Mouse (Mus musculus) gastrocnemius, postnatal 25 days (tissue): ENCODE data around the gene Pom121l2. TPM values are rescaled to one million over a fixed set of nuclear protein-coding genes. Genes with fewer than 3 reads are reported as not detected.

Source experiments
- DNase-seq: peaks from one replicate; pipeline ENCODE4 v3.0.0; 2022
- long read RNA-seq, 2 experiments: library from polyadenylated mRNA; stranded (forward); transcript quantifications; one replicate each; pipeline ENCODE4 v2.0.0; 2021
- total RNA-seq, 2 experiments: library from RNA; stranded (reverse); gene quantifications; 1 replicate in 1 of 2; 2 replicates in 1 of 2; pipeline ENCODE4 v1.2.3; 2021

Pom121l2 gene
- total RNA-seq, result not detected
- long read RNA-seq, experiment 1, result 0 reads
- long read RNA-seq, experiment 2, result 0 reads

- peak; percentile 50 for DNase-seq
Observed at GRCm38 (mm10) chr13:21980981-21981802, at the start of gene Pom121l2. Gene Pom121l2 (plus strand): TSS chr13:21981194.

GRCm38 (mm10) chr13:21931740-21932139 lies 49.3 kb upstream of the Pom121l2 start:
- no peak for DNase-seq

DNA sequence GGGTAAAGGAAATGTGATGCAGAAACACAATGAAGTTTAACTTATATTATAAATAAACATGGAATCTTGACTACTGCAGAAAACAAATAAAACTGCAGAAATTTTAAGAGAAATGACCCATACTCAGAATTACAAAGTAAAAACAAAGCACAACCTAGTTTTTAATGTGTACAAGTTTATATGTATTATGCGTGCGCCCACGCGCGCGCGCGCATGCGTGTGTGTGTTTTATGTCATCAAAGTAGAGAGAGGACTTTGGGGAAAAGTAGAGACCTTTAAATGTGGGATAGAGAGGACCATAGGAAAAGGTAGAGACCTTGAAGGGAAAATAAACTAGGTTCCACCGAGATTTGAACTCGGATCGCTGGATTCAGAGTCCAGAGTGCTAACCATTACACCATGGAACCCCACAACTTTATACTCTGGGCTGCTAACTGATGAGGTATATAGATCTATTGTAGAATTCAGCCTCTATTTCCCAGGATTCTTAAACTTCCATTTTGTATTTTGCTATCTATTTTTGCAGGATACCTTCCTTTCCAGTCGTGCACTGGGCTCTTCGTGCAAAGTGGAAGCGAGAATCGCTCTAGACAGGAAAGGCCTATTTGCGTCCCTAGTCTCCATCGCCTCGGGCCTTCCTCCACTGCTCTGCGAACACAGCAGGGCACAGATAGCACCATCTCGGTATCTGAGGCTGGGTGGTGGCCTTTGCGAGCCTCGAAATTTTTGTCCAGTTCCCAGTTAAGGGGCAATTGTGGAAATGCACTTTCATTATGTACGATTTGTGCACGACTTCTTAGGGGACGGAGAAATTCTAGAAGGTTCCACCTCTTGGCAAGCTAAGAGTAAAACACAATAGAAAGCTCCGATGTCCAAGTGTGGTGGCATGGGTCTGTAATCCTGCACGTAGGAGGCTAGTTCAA lies 47.1 kb upstream of the Pom121l2 start:
- DNase-seq, result no peak

DNA sequence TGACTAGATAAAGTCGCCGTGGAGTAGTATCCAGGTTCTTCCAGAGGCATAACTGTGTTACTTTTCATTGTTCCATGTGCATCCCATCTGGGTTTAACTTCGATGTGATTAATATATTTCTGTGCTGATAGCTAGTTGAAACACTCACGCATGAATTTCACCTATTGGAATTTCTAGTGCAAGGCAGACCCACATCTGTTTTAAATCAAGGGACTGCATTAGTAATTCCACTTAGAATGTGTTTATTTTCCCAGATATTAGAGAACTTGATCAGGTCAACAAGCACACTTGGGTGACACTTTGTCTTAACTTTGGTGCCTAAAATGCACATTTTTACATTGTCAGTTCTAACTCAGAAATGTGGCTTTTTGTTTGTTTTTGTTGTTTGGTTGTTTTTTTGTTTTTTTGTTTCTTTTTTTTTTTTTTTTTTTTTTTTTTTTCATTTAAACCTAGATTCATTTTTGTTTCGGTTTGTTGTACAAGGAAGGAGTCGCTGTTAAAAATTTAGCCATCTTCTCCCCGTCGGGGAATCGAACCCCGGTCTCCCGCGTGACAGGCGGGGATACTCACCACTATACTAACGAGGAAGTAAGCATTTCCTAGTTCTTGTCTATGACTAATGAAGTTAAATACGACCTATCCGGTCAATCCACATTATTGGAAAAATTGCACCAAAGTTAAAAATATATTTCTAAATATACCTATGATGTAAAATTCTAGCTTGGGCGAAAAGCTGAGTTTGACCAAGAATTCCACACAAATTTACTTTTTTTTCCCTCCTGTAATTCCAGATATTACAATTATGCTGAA lies 45.8 kb upstream of the Pom121l2 start:
- peak; percentile 10 for DNase-seq

GRCm38 (mm10) chr13:21935833-21936232 lies 45.2 kb upstream of the Pom121l2 start:
- DNase-seq, result no peak

DNA sequence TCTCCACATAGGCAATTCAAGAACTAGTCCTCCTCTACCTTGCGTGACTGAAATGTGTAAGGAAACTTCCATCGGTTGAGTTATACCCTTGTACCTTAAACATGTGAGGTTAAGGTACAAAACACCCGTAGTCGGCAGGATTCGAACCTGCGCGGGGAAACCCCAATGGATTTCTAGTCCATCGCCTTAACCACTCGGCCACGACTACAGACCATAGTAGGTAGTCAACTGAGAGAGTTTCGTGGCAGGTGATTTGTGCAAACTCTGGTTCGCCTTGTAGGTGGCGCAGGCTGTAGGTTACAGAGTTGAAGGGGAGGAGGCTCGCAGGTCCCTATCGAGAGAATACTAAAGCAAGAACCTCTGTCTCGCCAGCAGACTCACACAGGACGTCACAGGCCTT lies 44.0 kb upstream of the Pom121l2 start:
- DNase-seq, result peak; percentile 17

DNA sequence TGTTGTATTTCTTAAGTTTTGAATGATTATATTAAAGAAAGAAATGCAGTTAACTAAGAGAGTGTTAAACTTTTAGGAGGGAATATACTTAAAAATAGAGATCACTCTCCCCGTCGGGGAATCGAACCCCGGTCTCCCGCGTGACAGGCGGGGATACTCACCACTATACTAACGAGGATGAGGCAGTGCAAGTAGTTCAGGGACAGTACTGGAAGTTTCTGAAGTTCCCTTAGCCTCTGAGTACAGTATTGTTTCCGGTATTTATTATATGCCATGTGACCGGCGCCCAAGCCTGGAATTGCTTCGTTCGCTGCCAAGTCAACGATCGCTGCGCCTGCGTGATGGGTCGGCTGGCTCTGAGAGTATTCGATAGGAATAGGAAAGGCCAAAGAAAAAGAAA lies 40.8 kb upstream of the Pom121l2 start:
- DNase-seq, result peak; percentile 61

- peak; percentile 66 for DNase-seq
Observed at GRCm38 (mm10) chr13:21940811-21941321, 40.1 kb upstream of the Pom121l2 start.

GRCm38 (mm10) chr13:21943644-21944043 lies 37.4 kb upstream of the Pom121l2 start:
- DNase-seq, result no peak

DNA sequence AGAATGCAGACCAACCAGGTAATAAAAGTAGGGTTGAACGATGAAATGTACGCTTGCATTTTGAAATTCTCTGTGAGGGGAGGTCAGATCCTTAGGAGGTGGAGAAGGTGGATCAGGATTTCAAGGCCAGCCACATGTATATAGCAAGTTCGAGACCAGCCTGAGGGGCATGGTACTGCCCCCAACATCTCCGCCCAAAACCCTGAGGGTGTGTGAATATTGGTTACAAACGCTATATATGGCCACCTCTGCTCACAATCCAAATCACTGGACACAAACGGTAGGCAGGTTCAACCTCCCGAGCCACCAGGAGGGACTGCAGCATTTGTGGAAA lies 36.4 kb upstream of the Pom121l2 start:
- no peak for DNase-seq

- peak; percentile 73 for DNase-seq
Observed at GRCm38 (mm10) chr13:21944926-21945740, 35.9 kb upstream of the Pom121l2 start, which contains the start of gene Zfp184. Gene Zfp184 (plus strand): TSS chr13:21945094.

DNA sequence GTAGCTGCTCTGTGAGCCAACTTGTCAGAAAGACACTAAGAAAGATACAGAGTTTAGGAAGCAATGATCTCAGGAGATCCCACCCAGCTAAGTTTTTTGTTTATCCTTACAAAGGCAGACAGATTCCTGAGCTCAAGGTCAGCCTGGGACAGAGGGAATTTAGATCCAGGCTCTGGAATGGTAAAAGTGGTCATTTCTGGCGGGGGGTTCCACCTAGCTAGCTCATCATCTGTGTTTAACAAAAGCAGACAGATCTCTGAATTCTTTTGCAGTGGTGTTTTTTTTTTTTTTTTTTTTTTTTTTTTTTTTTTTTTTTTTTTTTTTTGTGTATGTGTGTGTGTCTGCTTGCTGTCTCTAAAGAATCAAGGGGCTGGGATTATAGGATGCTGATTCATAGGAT lies 11.7 kb upstream of the Pom121l2 start:
- no peak for DNase-seq

DNA sequence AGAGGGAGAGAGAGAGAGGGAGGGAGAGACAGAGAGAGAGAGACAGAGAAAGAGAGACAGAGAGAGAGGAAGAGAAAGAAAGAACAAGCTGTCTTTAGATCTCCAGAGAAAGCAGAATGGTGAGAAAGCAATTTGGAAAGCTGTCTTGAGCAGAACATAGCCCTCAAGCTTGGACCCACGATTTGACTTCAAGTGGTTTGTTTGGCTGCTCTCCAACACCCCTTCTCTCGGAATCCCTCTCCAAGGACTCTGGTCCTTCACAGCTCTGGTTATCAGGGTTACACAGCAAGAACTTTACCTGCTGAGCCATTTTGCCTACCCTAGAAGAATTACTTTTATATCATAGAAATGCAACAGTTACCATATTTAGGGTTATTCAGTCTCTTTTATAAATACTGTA lies 11.2 kb upstream of the Pom121l2 start:
- DNase-seq, result no peak

DNA sequence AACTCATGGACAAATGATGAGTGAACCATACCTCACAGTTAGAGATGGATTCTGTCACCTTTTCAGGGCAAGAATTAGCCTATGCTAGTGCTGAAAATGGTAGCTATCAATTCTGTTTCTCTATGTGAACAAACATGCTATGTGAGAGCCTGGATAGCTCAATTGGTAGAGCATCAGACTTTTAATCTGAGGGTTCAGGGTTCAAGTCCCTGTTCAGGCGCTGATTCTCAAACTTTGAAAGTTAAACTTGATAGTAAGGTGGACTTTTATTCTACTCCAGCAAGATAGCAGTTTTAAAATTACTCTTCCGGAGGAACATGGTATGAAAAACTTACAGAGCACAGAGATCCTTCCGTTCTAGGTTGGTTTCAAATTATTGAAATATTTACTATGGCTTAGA lies 9.4 kb upstream of the Pom121l2 start:
- DNase-seq, result no peak

DNA sequence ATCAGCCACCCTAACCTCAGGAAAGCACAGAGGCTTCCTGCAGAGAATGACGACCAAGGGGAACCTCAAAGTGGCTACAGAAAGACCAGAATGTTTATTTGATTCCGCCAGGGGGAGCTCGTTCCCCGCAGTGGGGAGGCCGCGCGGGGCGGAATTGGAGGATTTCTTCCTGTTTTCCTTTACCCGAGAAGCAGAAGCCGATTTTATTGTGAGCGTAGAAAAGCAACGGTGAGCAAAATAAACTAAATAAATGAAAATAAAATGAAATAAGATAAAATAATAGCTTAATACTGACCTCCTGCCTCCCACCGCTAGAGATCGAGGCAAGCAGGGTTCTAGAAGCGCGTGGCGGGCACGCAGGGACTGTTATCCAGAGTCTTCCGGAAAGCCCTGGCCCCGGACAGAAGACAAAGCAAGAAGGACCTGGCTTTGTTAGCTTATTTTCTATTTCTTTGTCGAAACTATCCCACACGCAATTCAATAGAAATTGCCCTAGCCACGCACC lies 6.7 kb upstream of the Pom121l2 start:
- peak; percentile 80 for DNase-seq

DNA sequence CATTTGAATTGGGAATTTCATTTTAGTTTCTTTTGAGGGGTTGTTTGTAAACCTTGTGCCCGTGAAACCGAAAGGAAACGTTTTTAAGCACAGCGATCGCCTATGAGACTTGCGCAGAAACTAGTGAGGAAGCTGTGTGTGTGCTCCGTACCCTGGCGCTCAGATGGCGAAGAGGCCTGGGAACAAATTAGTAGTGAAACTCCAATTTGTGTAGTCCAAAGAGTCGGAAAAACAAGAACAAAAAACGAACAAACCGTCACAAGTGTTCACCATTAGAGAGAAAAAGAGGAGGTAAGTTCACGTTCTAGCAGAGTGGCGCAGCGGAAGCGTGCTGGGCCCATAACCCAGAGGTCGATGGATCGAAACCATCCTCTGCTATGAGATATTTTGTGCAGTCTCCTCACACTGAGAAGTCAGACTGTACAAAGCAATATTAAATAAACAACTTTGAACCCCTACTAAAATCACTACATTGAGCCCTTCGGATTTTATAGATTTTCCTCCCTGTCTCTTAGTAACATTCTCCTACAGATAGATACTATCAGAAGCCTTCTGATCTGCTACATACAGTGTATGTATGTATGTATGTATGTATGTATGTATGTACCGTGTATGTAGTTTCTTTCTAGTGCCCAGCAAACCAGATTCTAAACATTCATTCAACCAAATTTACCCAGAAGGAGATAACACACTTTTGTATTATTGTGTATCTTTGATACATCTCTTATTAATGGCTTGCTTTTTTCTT lies 6.1 kb upstream of the Pom121l2 start:
- DNase-seq, result peak; percentile 54

DNA sequence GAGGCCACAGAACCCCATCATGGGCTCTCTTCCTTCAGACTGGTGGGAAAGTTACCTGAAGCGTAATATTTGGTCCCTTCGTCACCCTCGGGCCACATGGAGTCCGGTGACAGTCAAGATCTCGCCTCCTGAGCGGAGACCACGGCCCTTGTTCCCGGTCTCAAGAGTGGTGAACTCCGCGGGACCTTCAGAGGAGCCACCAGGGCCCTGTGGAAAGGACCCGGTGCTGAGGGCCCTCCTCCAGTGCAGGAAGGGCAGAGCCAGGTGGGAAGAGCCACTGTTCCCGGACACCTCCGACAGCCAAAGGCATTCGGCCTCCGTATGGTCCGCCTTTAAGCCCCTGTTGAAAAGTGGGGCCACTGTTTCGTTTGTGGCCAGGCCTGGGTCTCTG lies 804 bp downstream of the Pom121l2 start:
- DNase-seq, result no peak

GRCm38 (mm10) chr13:21984486-21984885 lies 3.5 kb downstream of the Pom121l2 start:
- DNase-seq, result no peak

DNA sequence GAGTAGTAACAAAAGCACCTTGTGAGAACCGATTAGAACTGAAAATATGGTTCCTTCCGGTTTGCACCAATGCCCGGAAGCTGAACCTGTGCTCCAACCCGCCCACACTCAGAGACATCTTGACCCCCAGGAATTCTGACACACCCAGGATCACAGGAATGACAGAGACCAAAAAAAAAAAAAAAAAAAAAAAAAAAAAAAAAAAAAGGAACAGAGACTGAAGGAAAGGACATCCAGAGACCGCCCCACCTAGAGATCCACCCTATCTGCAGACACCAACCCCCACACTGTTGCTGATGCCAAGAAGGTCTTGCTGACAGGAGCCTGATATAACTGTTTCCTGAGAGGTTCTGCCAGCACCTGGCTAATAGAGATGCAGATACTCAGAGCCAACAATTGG lies 11.6 kb downstream of the Pom121l2 start:
- DNase-seq, result no peak
